Mouse (Mus musculus) CH12.LX (cell line): ENCODE results near the gene Socs2. TPM values are rescaled to one million over a fixed set of nuclear protein-coding genes. Genes with fewer than 3 reads are reported as not detected.

Experiments
- DNase-seq: peaks from one replicate; pipeline ENCODE4 v3.0.0-alpha.2; 2013; ENCODE audit errors: extremely low read depth
- H3K27ac ChIP-seq: 2 replicates; pipeline ENCODE4 v1.5.1; 2012; ENCODE audit warnings: low read depth, mild to moderate bottlenecking, control low read depth, moderate library complexity; ENCODE audit not compliant: insufficient read depth
- H3K27me3 ChIP-seq: replicated peaks from 2 replicates; pipeline ENCODE3; 2012; ENCODE audit warnings: inconsistent platforms
- H3K36me3 ChIP-seq, 2 experiments: replicated peaks in 1 of 2; 2 replicates each; pipeline versions ENCODE3 to v1.6.1; 2012; ENCODE audit warnings: inconsistent platforms in 1 of 2, low read length in 1 of 2, mild to moderate bottlenecking in 1 of 2, mixed read lengths in 1 of 2, moderate library complexity in 1 of 2; ENCODE audit not compliant: control insufficient read depth in 1 of 2, insufficient read depth in 1 of 2
- H3K4me1 ChIP-seq, 2 experiments: 2 replicates each; pipeline ENCODE4 v1.6.1; 2012; ENCODE audit warnings: inconsistent platforms in 1 of 2, moderate library complexity in 1 of 2; ENCODE audit not compliant: insufficient read depth in 2 of 2, control insufficient read depth in 1 of 2
- H3K4me2 ChIP-seq: 2 replicates; pipeline ENCODE4 v1.6.1; 2012; ENCODE audit warnings: low read depth, mild to moderate bottlenecking, control low read depth; ENCODE audit not compliant: poor library complexity, insufficient read depth, severe bottlenecking
- H3K4me3 ChIP-seq, 3 experiments: fragments of 150-350 bp in 1 of 3; sonication (generic) in 1 of 3; replicated peaks in 1 of 3; 2 replicates each; pipeline versions ENCODE3 to v1.5.1; 2011 to 2012; ENCODE audit warnings: low read depth in 2 of 3, low read length in 2 of 3, mild to moderate bottlenecking in 2 of 3, moderate library complexity in 2 of 3, control low read depth in 1 of 3, improper control_type of control experiment in 1 of 3, inconsistent platforms in 1 of 3, mixed read lengths in 1 of 3; ENCODE audit not compliant: poor library complexity in 1 of 3
- H3K79me2 ChIP-seq: replicated peaks from 2 replicates; pipeline ENCODE4 v1.6.1; 2012; ENCODE audit warnings: mild to moderate bottlenecking, moderate library complexity; ENCODE audit not compliant: control insufficient read depth, poor library complexity, insufficient read depth, severe bottlenecking; ENCODE audit errors: extremely low read depth
- H3K9ac ChIP-seq: 2 replicates; pipeline ENCODE4 v1.6.1; 2012; ENCODE audit warnings: low read depth, mild to moderate bottlenecking, control low read depth, moderate library complexity; ENCODE audit not compliant: insufficient read depth
- H3K9me3 ChIP-seq: replicated peaks from 2 replicates; pipeline ENCODE3; 2012; ENCODE audit warnings: low read length, inconsistent platforms, mixed read lengths
- BHLHE40 ChIP-seq: IDR thresholded peaks from 2 replicates; pipeline ENCODE4 v1.6.1; 2011; ENCODE audit warnings: mild to moderate bottlenecking, low read depth, low read length, improper control_type of control experiment
- CHD1 ChIP-seq: IDR thresholded peaks from 2 replicates; pipeline ENCODE4 v1.6.1; 2012; ENCODE audit warnings: low read depth, low read length, improper control_type of control experiment, inconsistent platforms
- ELF1 ChIP-seq: IDR thresholded peaks from 2 replicates; pipeline ENCODE4 v1.6.1; 2014; ENCODE audit warnings: low read depth, mild to moderate bottlenecking, inconsistent platforms, low read length, improper control_type of control experiment
- ETS1 ChIP-seq: conservative IDR thresholded peaks from 2 replicates; pipeline ENCODE4 v1.6.1; 2012; ENCODE audit warnings: low read depth, mild to moderate bottlenecking, inconsistent platforms, low read length, improper control_type of control experiment, moderate library complexity
- JUND ChIP-seq: conservative IDR thresholded peaks from 2 replicates; pipeline ENCODE4 v1.6.1; 2011; ENCODE audit warnings: low read depth, low read length, improper control_type of control experiment
- KAT2A ChIP-seq: IDR thresholded peaks from 2 replicates; pipeline ENCODE4 v1.6.1; 2012; ENCODE audit warnings: low read length, improper control_type of control experiment, inconsistent platforms; ENCODE audit not compliant: insufficient replicate concordance
- MAX ChIP-seq: IDR thresholded peaks from 2 replicates; pipeline ENCODE4 v1.6.1; 2011; ENCODE audit warnings: low read length, improper control_type of control experiment
- MAZ ChIP-seq: IDR thresholded peaks from 2 replicates; pipeline ENCODE4 v1.6.1; 2012; ENCODE audit warnings: low read depth, mild to moderate bottlenecking, inconsistent platforms, low read length, improper control_type of control experiment, moderate library complexity
- MEF2A ChIP-seq: IDR thresholded peaks from 2 replicates; pipeline ENCODE4 v1.6.1; 2014; ENCODE audit warnings: low read depth, mild to moderate bottlenecking, inconsistent platforms, low read length, improper control_type of control experiment, borderline replicate concordance
- NELFE ChIP-seq: IDR thresholded peaks from 2 replicates; pipeline ENCODE4 v1.6.1; 2011; ENCODE audit warnings: low read depth, low read length, improper control_type of control experiment
- NRF1 ChIP-seq: IDR thresholded peaks from 2 replicates; pipeline ENCODE4 v1.6.1; 2014; ENCODE audit warnings: low read depth, mild to moderate bottlenecking, inconsistent platforms, low read length, improper control_type of control experiment, moderate library complexity
- POLR2A ChIP-seq: IDR thresholded peaks from 2 replicates; pipeline ENCODE4 v1.6.1; 2011; ENCODE audit warnings: low read depth, mild to moderate bottlenecking, improper control_type of control experiment, low read length
- POLR2AphosphoS2 ChIP-seq: IDR thresholded peaks from 2 replicates; pipeline ENCODE4 v1.6.1; 2011; ENCODE audit warnings: low read depth, low read length, improper control_type of control experiment
- USF1 ChIP-seq: IDR thresholded peaks from 2 replicates; pipeline ENCODE4 v1.6.1; 2014; ENCODE audit warnings: low read depth, mild to moderate bottlenecking, inconsistent platforms, low read length, improper control_type of control experiment
- ZKSCAN1 ChIP-seq: IDR thresholded peaks from 2 replicates; pipeline ENCODE4 v1.6.1; 2012; ENCODE audit warnings: low read depth, inconsistent platforms, low read length, improper control_type of control experiment, borderline replicate concordance
- ZMIZ1 ChIP-seq: IDR thresholded peaks from 2 replicates; pipeline ENCODE4 v1.6.1; 2012; ENCODE audit warnings: low read depth, mild to moderate bottlenecking, inconsistent platforms, low read length, improper control_type of control experiment
- dilution Hi-C: fragments of 300-500 bp; cut with MboI; formaldehyde crosslinking; loops from 2 replicates; pipeline ENCODE4 v1.14.3; 2020; ENCODE audit warnings: low sequenced_read_pairs; ENCODE audit not compliant: extremely low pct_unique_long_range_greater_than_20kb, extremely low pct_ligation_motif_present
- in situ Hi-C: fragments of 300-500 bp; cut with MboI; formaldehyde crosslinking; loops from 3 replicates; pipeline ENCODE4 v1.14.3; 2019; ENCODE audit warnings: low sequenced_read_pairs, low pct_ligation_motif_present, low pct_unique_long_range_greater_than_20kb, mixed read lengths
- polyA plus RNA-seq: library from polyadenylated mRNA; unstranded; fragments of >175 nt; gene quantifications from 2 replicates; pipeline ENCODE4 v1.2.1, GENCODE M21; 2012; ENCODE audit warnings: low read depth; ENCODE audit not compliant: insufficient read length
- total RNA-seq, 2 experiments: library from RNA; depleted of rRNA; stranded (reverse); fragments of 300-350 nt in 1 of 2; fragments of >200 nt in 1 of 2; gene quantifications; 2 replicates each; pipeline ENCODE4 v1.2.3; 2012 to 2014

Gene Socs2
- total and polyA plus RNA-seq, 3 experiments, result 7.8 to 16.3 (median 15.7) TPM

DNA sequence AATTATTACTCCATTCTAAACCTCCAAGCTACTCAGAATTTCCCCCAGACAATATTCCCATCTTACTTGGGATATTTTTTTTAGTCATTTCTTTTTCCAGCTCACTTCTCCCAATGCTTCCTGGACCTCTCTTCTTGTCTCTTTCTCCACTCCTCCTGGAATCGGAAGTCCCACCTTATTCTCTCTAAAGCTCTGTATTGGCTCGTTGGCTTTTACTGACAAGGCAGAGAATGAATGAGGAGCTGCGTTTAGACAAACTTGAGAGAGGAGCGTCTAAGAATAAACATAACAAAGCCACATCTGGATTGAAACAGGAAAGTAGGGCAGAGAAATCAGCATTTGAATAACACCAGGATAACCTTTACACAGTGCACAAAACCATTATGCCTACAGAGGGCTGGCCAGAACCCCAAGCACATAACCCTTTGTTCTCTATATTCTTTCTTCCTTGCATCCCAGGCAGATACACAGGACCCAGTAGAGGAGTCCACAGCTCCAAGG, 44.1 kb upstream of the Socs2 start:
- TF ChIP-seq MAZ, result no peak
- no peak for TF ChIP-seq JUND
- no peak for TF ChIP-seq CHD1
- TF ChIP-seq ZMIZ1, result no peak
- no peak for TF ChIP-seq ETS1
- TF ChIP-seq POLR2A, result no peak
- no peak for TF ChIP-seq NELFE
- no peak for TF ChIP-seq POLR2AphosphoS2
- H3K4me1 ChIP-seq, result peaks cover 2 to 6% of the 10 kb centered on the region in 2 experiments; a peak in 1 of 4 replicates
- no peak overlapping the region for H3K4me2 ChIP-seq
- H3K79me2 ChIP-seq, result no peaks in the 10 kb centered on the region
- DNase-seq, result no peak
- no peak overlapping the region for H3K4me3 ChIP-seq
- H3K36me3 ChIP-seq, result no peaks in the 10 kb centered on the region
- no peak overlapping the region for H3K9ac ChIP-seq
- H3K9me3 ChIP-seq, result no peaks in the 10 kb centered on the region
- no peaks in the 10 kb centered on the region for H3K27me3 ChIP-seq
- dilution Hi-C loops, result no loop called here
- no peak overlapping the region for H3K27ac ChIP-seq
- in situ Hi-C loops, result no loop called here

GRCm38 (mm10) chr10:95458050-95458806, 41.2 kb upstream of the Socs2 start:
- TF ChIP-seq ZKSCAN1 (no peak), USF1 (no peak), NELFE (no peak), KAT2A (no peak), CHD1 (no peak), MEF2A (no peak), POLR2A (no peak), BHLHE40 (no peak), POLR2AphosphoS2 (no peak), MAX (no peak), ELF1 (no peak), NRF1 (no peak)
- no peak overlapping the region for H3K9ac ChIP-seq
- no peaks in the 10 kb centered on the region for H3K36me3 ChIP-seq
- dilution Hi-C loops, result no loop called here
- in situ Hi-C loops, result no loop called here
- H3K4me1 ChIP-seq, result 0 out of 4 replicates have a peak, but pooled peaks cover 0 to 2% of the 10 kb centered on the region in 2 experiments
- no peaks in the 10 kb centered on the region for H3K27me3 ChIP-seq
- H3K4me3 ChIP-seq, result no peak overlapping the region
- no peaks in the 10 kb centered on the region for H3K79me2 ChIP-seq
- H3K9me3 ChIP-seq, result no peaks in the 10 kb centered on the region
- H3K27ac ChIP-seq, result no peak overlapping the region
- H3K4me2 ChIP-seq, result no peak overlapping the region
- no peak for DNase-seq
